Mouse (Mus musculus) thymus, adult 2 months (tissue): ENCODE measurements at regions not wholly inside any gene's neighbourhood (a gene's known extent, or its start where the extent isn't known, plus 50 kb on each side); places are given as distances from the start of the nearest gene placed in this dataset.

Experiments used
- DNase-seq: peaks from one replicate; pipeline ENCODE4 v3.0.0; 2021
- H3K27ac ChIP-seq: fragments of 200-500 bp; 2 replicates; pipeline ENCODE4 v1.5.1; 2012; ENCODE audit warnings: low read length, control low read depth; ENCODE audit not compliant: control insufficient read depth, insufficient read depth
- H3K27me3 ChIP-seq: fragments of 200-500 bp; 2 replicates; pipeline ENCODE4 v1.6.1; 2012; ENCODE audit warnings: mild to moderate bottlenecking, low read length, moderate library complexity, mixed read lengths; ENCODE audit not compliant: control insufficient read depth, insufficient read depth
- H3K36me3 ChIP-seq: fragments of 200-500 bp; 2 replicates; pipeline ENCODE4 v1.6.1; 2012; ENCODE audit warnings: mild to moderate bottlenecking, low read length, moderate library complexity; ENCODE audit not compliant: control insufficient read depth, insufficient read depth
- H3K4me1 ChIP-seq: fragments of 200-500 bp; replicated peaks from 2 replicates; pipeline ENCODE4 v1.6.1; 2012; ENCODE audit warnings: low read length; ENCODE audit not compliant: control insufficient read depth, insufficient read depth
- H3K4me3 ChIP-seq: fragments of 200-500 bp; 2 replicates; pipeline ENCODE4 v1.5.1; 2012; ENCODE audit warnings: mild to moderate bottlenecking, low read length, control low read depth, moderate library complexity; ENCODE audit not compliant: control insufficient read depth, insufficient read depth
- CTCF ChIP-seq: fragments of 200-500 bp; IDR thresholded peaks from 2 replicates; pipeline ENCODE4 v1.5.1; 2012; ENCODE audit warnings: mild to moderate bottlenecking, control low read depth, low read length, moderate library complexity, borderline replicate concordance; ENCODE audit not compliant: control insufficient read depth, poor library complexity, insufficient read depth; ENCODE audit errors: extremely low read depth
- POLR2A ChIP-seq: fragments of 200-500 bp; IDR thresholded peaks from 2 replicates; pipeline ENCODE4 v1.6.1; 2012; ENCODE audit warnings: mild to moderate bottlenecking, low read length, control low read depth, moderate library complexity; ENCODE audit not compliant: control insufficient read depth, poor library complexity, insufficient read depth; ENCODE audit errors: extremely low read depth
- WGBS: fragments of 180-500 bp; shearing (Covaris S2); methylation state at CpG from one replicate; pipeline ENCODE4 v1.1.7; 2018; 5-methylcytosine and 5-hydroxymethylcytosine counted together

GRCm38 (mm10) chr14:104813977-104814584 lies 291.6 kb upstream of the Rnf219 start:
- Histone ChIP-seq H3K27me3 (no peaks in the 10 kb centered on the region), H3K4me1 (no peaks in the 10 kb centered on the region), H3K36me3 (no peaks in the 10 kb centered on the region), H3K27ac (no peak overlapping the region), H3K4me3 (no peak overlapping the region)
- TF ChIP-seq POLR2A (no peak), CTCF (no peak)
- 32% methylated on average over 10 of the region's 10 CpGs for WGBS
- peak; percentile 41 for DNase-seq

GRCm38 (mm10) chr14:104812006-104812405 lies 289.6 kb upstream of the Rnf219 start:
- no peaks in the 10 kb centered on the region for H3K4me1 ChIP-seq
- H3K4me3 ChIP-seq, result no peak overlapping the region
- DNase-seq, result no peak
- no peak overlapping the region for H3K27ac ChIP-seq
- no peaks in the 10 kb centered on the region for H3K36me3 ChIP-seq
- H3K27me3 ChIP-seq, result no peaks in the 10 kb centered on the region
- TF ChIP-seq POLR2A (no peak), CTCF (no peak)
- WGBS, result 83% methylated on average over 4 of the region's 4 CpGs

GRCm38 (mm10) chr14:104805332-104805731 lies 282.9 kb upstream of the Rnf219 start:
- Histone ChIP-seq H3K27ac (no peak overlapping the region), H3K36me3 (no peaks in the 10 kb centered on the region), H3K27me3 (no peaks in the 10 kb centered on the region), H3K4me1 (no peaks in the 10 kb centered on the region), H3K4me3 (no peak overlapping the region)
- TF ChIP-seq CTCF (no peak), POLR2A (no peak)
- WGBS, result 91% methylated on average over 10 of the region's 10 CpGs
- DNase-seq, result no peak

GRCm38 (mm10) chr14:104796348-104796965 lies 274.0 kb upstream of the Rnf219 start:
- Histone ChIP-seq H3K27ac (no peak overlapping the region), H3K27me3 (no peaks in the 10 kb centered on the region), H3K36me3 (no peaks in the 10 kb centered on the region), H3K4me1 (no peaks in the 10 kb centered on the region), H3K4me3 (no peak overlapping the region)
- 92% methylated on average over 17 of the region's 17 CpGs for WGBS
- TF ChIP-seq CTCF, result no peak
- no peak for TF ChIP-seq POLR2A
- no peak for DNase-seq

- Histone ChIP-seq H3K27me3 (no peaks in the 10 kb centered on the region), H3K36me3 (no peaks in the 10 kb centered on the region), H3K4me1 (no peaks in the 10 kb centered on the region), H3K27ac (no peak overlapping the region), H3K4me3 (no peak overlapping the region)
- no peak for DNase-seq
- 70% methylated on average over 3 of the region's 3 CpGs for WGBS
- TF ChIP-seq CTCF (no peak), POLR2A (no peak)
Observed at GRCm38 (mm10) chr14:104789346-104789745, 266.9 kb upstream of the Rnf219 start.

GRCm38 (mm10) chr14:104785066-104785465 lies 262.6 kb upstream of the Rnf219 start:
- Histone ChIP-seq H3K36me3 (no peaks in the 10 kb centered on the region), H3K4me3 (no peak overlapping the region), H3K27me3 (no peaks in the 10 kb centered on the region), H3K27ac (no peak overlapping the region), H3K4me1 (no peaks in the 10 kb centered on the region)
- DNase-seq, result no peak
- TF ChIP-seq CTCF, result no peak
- TF ChIP-seq POLR2A, result no peak
- 87% methylated on average over 12 of the region's 12 CpGs for WGBS
